Mouse (Mus musculus): Measurements from ENCODE around the gene Plekhg1. TPM values are rescaled to one million over a fixed set of nuclear protein-coding genes. Genes with fewer than 3 reads are reported as not detected.

The Plekhg1 gene
- polyA plus RNA-seq, 2 experiments: 0.75 to 0.98 TPM

DNA sequence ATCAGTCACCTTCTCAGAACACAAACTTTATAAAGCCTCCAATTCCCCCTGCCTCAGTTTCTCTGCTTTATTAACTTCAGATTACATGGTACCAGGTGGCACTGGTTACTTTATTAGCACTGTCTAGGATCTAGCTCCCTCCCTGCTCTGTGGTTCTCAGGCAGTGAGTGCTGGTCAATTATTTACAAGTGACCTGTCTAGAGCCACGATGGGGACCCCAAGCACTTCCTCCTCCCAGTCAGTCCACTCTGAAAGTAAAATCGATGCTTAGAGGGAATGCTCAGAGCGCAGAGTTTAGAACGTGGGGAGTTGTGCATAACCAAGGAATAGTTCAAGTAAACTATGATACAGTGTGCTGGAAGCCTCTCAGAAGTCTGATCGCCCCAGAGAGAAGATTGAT lies 173.9 kb downstream of the Plekhg1 start:
- H3K27ac ChIP-seq: no peak overlapping the region
- 46% methylated on average over 5 of the region's 5 CpGs for WGBS (ENCODE audit: insufficient replicate concordance)
- DNase-seq (ENCODE audit: low read depth in 3 of 3, low spot score in 3 of 3): no peak
- no peaks in the 10 kb centered on the region for H3K9me3 ChIP-seq (ENCODE audit: control insufficient read depth, low read length)
- TF ChIP-seq EP300 (IDR thresholded peaks at IDR 0.05; ENCODE audit: low read depth): no peak
- no peak for TF ChIP-seq CTCF (IDR thresholded peaks at IDR 0.05; ENCODE audit: low read depth)
- H3K9ac ChIP-seq (replicated peaks): no peak overlapping the region
- H3K4me2 ChIP-seq (ENCODE audit: low read depth): no peak overlapping the region
- no peaks in the 10 kb centered on the region for H3K36me3 ChIP-seq (replicated peaks; ENCODE audit: control insufficient read depth, insufficient read depth, low read depth)
- peaks cover 0 to 5% of the 10 kb centered on the region in 2 experiments; a peak in 1 of 4 replicates for H3K4me1 ChIP-seq (replicated peaks; ENCODE audit: control insufficient read depth in 2 of 2, insufficient read depth in 2 of 2, low read length in 1 of 2)
- no peak for ATAC-seq (ENCODE audit: insufficient read depth)
- no peak overlapping the region for H3K4me3 ChIP-seq (ENCODE audit: insufficient read depth in 1 of 2, low read depth in 2 of 2, low read length in 2 of 2)
- H3K27me3 ChIP-seq (ENCODE audit: control insufficient read depth, insufficient read depth, low read length): no peaks in the 10 kb centered on the region

DNA sequence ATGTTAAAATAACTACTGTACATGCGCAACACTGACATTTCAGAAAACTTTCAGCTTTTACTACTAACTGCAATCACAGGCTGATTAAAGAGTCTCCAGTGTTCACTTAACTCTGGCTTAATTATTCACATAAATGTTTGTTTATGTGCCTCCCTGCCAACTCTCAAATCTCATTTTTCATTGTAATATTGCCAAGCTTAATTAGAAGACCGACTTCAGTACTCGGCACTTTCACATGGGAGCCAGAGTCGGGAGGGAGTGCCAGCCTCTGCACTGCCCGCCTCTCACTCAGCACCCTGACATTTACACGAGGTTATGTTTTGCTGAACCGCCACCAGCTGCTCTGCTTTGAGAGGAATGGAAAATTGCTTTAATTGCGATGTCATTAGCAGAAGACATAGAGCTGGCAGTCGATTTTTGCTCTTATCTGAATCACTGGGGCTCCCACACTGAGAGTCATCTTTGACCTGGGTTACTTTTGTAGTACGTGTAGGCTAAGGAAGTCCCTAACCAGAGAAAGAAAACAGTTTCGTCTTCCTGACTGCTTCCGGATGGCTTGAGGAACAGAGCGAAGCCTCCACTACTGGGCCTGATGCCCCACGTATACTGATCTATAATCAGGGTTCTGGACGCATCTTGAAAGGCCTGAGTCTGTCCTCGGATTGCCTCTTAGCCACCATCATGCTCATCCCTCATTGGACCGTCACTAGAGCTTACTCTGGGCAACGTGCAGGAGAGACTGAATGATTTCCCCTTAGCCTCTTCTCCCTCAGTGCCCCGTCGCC lies 180.4 kb downstream of the Plekhg1 start:
- 64% methylated on average over 20 of the region's 20 CpGs for WGBS (ENCODE audit: insufficient replicate concordance)
- no peak overlapping the region for H3K27ac ChIP-seq
- DNase-seq (ENCODE audit: low read depth in 3 of 3, low spot score in 3 of 3): no peak

DNA sequence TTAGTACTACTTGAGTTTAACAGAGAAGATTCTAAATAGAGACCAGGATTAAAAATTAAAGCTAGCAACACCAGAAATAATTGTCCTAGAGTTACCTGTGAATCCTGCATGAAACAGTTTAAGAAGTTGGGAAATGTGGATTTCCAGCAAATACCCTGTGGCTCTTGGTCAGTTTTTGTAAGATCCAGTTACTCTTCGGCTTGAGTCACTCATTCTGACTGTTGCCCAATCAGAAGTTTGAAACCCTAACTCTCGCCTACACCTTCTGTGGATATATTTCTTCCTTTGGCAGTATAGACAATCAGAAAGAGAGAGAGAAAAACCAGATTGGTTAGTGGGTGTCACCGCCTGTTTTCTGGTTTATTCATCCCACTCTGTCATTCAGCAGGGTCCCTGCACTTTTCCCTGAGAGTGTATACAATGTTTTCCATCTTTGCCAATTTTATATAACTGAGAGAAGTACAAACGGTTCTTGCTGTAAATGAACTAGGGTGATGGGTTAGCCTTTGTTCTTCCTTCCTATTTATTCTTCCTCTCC lies 187.9 kb downstream of the Plekhg1 start:
- H3K4me1 ChIP-seq (replicated peaks; ENCODE audit: control insufficient read depth in 2 of 2, insufficient read depth in 2 of 2, low read length in 1 of 2): no peaks in the 10 kb centered on the region
- H3K9ac ChIP-seq (replicated peaks): no peak overlapping the region
- no peak for ATAC-seq (ENCODE audit: insufficient read depth)
- H3K4me2 ChIP-seq (ENCODE audit: low read depth): no peak overlapping the region
- H3K27me3 ChIP-seq (ENCODE audit: control insufficient read depth, insufficient read depth, low read length): no peaks in the 10 kb centered on the region
- no peak overlapping the region for H3K4me3 ChIP-seq (ENCODE audit: insufficient read depth in 1 of 2, low read depth in 2 of 2, low read length in 2 of 2)
- no peaks in the 10 kb centered on the region for H3K9me3 ChIP-seq (ENCODE audit: control insufficient read depth, low read length)
- no peak for DNase-seq (ENCODE audit: low read depth in 3 of 3, low spot score in 3 of 3)
- WGBS (ENCODE audit: insufficient replicate concordance): 43% methylated on average over 4 of the region's 4 CpGs
- TF ChIP-seq CTCF (IDR thresholded peaks at IDR 0.05; ENCODE audit: low read depth) (no peak), EP300 (IDR thresholded peaks at IDR 0.05; ENCODE audit: low read depth) (no peak)
- no peak overlapping the region for H3K27ac ChIP-seq
- no peaks in the 10 kb centered on the region for H3K36me3 ChIP-seq (replicated peaks; ENCODE audit: control insufficient read depth, insufficient read depth, low read depth)

More for the DNA sequence above, 180.4 kb downstream of the Plekhg1 start:
- no peaks in the 10 kb centered on the region for H3K27me3 ChIP-seq (ENCODE audit: control insufficient read depth, insufficient read depth, low read length)
- H3K4me2 ChIP-seq (ENCODE audit: low read depth): no peak overlapping the region
- TF ChIP-seq EP300 (IDR thresholded peaks at IDR 0.05; ENCODE audit: low read depth) (no peak), CTCF (IDR thresholded peaks at IDR 0.05; ENCODE audit: low read depth) (no peak)
- H3K9me3 ChIP-seq (ENCODE audit: control insufficient read depth, low read length): no peaks in the 10 kb centered on the region
- no peaks in the 10 kb centered on the region for H3K36me3 ChIP-seq (replicated peaks; ENCODE audit: control insufficient read depth, insufficient read depth, low read depth)
- H3K4me3 ChIP-seq (ENCODE audit: insufficient read depth in 1 of 2, low read depth in 2 of 2, low read length in 2 of 2): no peak overlapping the region
- no peak overlapping the region for H3K9ac ChIP-seq (replicated peaks)
- peaks cover 0 to 5% of the 10 kb centered on the region in 2 experiments; a peak in 1 of 4 replicates for H3K4me1 ChIP-seq (replicated peaks; ENCODE audit: control insufficient read depth in 2 of 2, insufficient read depth in 2 of 2, low read length in 1 of 2)
- no peak for ATAC-seq (ENCODE audit: insufficient read depth)

DNA sequence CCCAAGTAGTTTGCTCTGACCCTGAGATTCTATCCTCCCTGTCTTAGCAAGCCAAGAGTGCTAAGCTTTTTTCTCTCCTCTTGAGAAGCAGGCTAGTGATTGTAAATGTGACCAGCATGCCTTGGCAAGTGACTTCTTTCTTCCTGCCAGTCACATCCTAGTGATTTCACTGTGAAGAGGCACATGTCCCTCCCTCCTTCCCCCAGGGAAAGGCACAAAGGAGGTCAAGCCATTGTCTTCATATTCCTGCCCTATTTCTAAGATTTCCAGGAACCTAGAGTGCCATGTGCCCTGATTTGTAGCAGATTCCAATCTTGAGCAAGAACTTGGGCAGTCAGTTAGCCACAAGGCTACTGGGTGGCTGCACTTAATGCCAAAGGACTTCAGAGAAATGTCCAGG lies 191.7 kb downstream of the Plekhg1 start:
- Histone ChIP-seq H3K4me3 (ENCODE audit: insufficient read depth in 1 of 2, low read depth in 2 of 2, low read length in 2 of 2) (no peak overlapping the region), H3K9me3 (ENCODE audit: control insufficient read depth, low read length) (no peaks in the 10 kb centered on the region), H3K4me1 (replicated peaks; ENCODE audit: control insufficient read depth in 2 of 2, insufficient read depth in 2 of 2, low read length in 1 of 2) (no peaks in the 10 kb centered on the region), H3K27ac (no peak overlapping the region), H3K27me3 (ENCODE audit: control insufficient read depth, insufficient read depth, low read length) (no peaks in the 10 kb centered on the region), H3K4me2 (ENCODE audit: low read depth) (no peak overlapping the region), H3K36me3 (replicated peaks; ENCODE audit: control insufficient read depth, insufficient read depth, low read depth) (no peaks in the 10 kb centered on the region), H3K9ac (replicated peaks) (no peak overlapping the region)
- TF ChIP-seq EP300 (IDR thresholded peaks at IDR 0.05; ENCODE audit: low read depth): no peak
- no peak for TF ChIP-seq CTCF (IDR thresholded peaks at IDR 0.05; ENCODE audit: low read depth)
- no peak for ATAC-seq (ENCODE audit: insufficient read depth)
- no peak for DNase-seq (ENCODE audit: low read depth in 3 of 3, low spot score in 3 of 3)

DNA sequence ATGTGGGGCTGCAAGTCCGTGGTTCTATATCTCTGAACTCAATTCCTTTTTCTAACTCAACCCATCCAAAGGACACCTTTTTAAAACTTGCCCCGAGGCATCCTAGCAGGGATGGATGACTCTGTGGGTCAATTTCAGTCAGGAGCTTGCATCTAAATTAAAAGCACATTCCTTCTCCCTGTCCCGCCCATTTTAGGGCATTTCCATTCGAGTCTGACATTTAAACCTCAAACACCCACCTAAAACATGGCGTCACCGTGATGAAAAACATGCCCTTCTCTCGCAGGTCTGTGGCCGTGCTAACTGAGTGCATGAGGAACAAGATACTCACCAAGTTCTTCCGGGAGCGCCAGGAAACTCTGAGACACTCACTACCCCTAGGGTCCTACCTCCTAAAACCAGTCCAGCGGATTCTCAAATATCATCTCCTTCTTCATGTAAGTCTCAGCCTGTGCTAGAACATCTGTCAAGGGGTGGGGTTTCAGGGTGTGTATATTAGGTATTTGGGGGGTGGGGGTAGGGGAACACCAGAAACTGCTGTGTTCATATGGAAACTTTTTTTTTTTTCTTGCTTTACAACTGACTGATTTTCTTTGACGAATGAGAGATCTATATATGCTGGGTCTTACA lies 193.3 kb downstream of the Plekhg1 start:
- DNase-seq (ENCODE audit: low read depth in 3 of 3, low spot score in 3 of 3) (no peak), ATAC-seq (ENCODE audit: insufficient read depth) (no peak)
- Histone ChIP-seq H3K36me3 (replicated peaks; ENCODE audit: control insufficient read depth, insufficient read depth, low read depth) (no peaks in the 10 kb centered on the region), H3K4me2 (ENCODE audit: low read depth) (no peak overlapping the region), H3K4me1 (replicated peaks; ENCODE audit: control insufficient read depth in 2 of 2, insufficient read depth in 2 of 2, low read length in 1 of 2) (no peaks in the 10 kb centered on the region), H3K9me3 (ENCODE audit: control insufficient read depth, low read length) (no peaks in the 10 kb centered on the region), H3K27me3 (ENCODE audit: control insufficient read depth, insufficient read depth, low read length) (no peaks in the 10 kb centered on the region), H3K4me3 (ENCODE audit: insufficient read depth in 1 of 2, low read depth in 2 of 2, low read length in 2 of 2) (no peak overlapping the region), H3K27ac (no peak overlapping the region), H3K9ac (replicated peaks) (no peak overlapping the region)
- 59% methylated on average over 12 of the region's 12 CpGs for WGBS (ENCODE audit: insufficient replicate concordance)
- TF ChIP-seq EP300 (IDR thresholded peaks at IDR 0.05; ENCODE audit: low read depth) (no peak), CTCF (IDR thresholded peaks at IDR 0.05; ENCODE audit: low read depth) (no peak)

Measured in liver, embryonic 14.5 days (tissue).